8 mouse cellular contexts compared by ENCODE assay signal in genomic region chr13:44238308-44238707, GRCm38 (mm10).
DNase-seq lines count a peak whose midpoint lies in the region; ATAC-seq and TF ChIP-seq lines count a peak whose summit lies in the region.

No protein-coding gene starts in this region.

- H3K4me2 ChIP-seq in neural tube, embryonic 13.5 days: no peak overlapping the region
- H3K4me2 ChIP-seq in forebrain, embryonic 15.5 days (replicated peaks): no peak overlapping the region

- H3K27me3 ChIP-seq in neural tube, embryonic 13.5 days: no peaks in the 10 kb centered on the region; the same call in 1 of the 2 replicates
- H3K27me3 ChIP-seq in forebrain, embryonic 15.5 days: no peaks in the 10 kb centered on the region; the same call in 1 of the 2 replicates

- WGBS in neural tube, embryonic 13.5 days: 34% methylated on average over 11 of the region's 11 CpGs
- 13% methylated on average over 11 of the region's 11 CpGs for WGBS in forebrain, embryonic 15.5 days

- peak; percentile 67 for ATAC-seq in neural tube, embryonic 13.5 days (ENCODE audit: low read depth)
- ATAC-seq in forebrain, embryonic 15.5 days (replicated peaks): peak; percentile 64

- no peaks in the 10 kb centered on the region for H3K9me3 ChIP-seq in neural tube, embryonic 13.5 days
- H3K9me3 ChIP-seq in forebrain, embryonic 15.5 days: no peaks in the 10 kb centered on the region

- H3K4me3 ChIP-seq in gastrocnemius, adult 2 months: no peak overlapping the region
- no peak overlapping the region for H3K4me3 ChIP-seq in neural tube, embryonic 13.5 days
- H3K4me3 ChIP-seq in forebrain, embryonic 15.5 days: no peak overlapping the region

- intact Hi-C loops in gastrocnemius, adult 2 months (cut with DNase I): no loop called here

- peaks cover 12% of the 10 kb centered on the region for H3K4me1 ChIP-seq in neural tube, embryonic 13.5 days (replicated peaks)
- peaks cover 9% of the 10 kb centered on the region for H3K4me1 ChIP-seq in forebrain, embryonic 15.5 days

- DNase-seq in gastrocnemius, adult 2 months: peak; percentile 41
- DNase-seq in gastrocnemius, postnatal 25 days: no peak
- DNase-seq in neural tube, embryonic 10.5 days (ENCODE audit: extremely low spot score, low spot score): no peak
- DNase-seq in kidney, postnatal 14 days: peak; percentile 72
- no peak for DNase-seq in thymus, postnatal 25 days
- DNase-seq in T-cell, adult 2 months (ENCODE audit: low spot score): no peak

- H3K9ac ChIP-seq in neural tube, embryonic 13.5 days: no peak overlapping the region
- H3K9ac ChIP-seq in forebrain, embryonic 15.5 days (replicated peaks): no peak overlapping the region

- TF ChIP-seq CTCF in gastrocnemius, adult 2 months (IDR thresholded peaks at IDR 0.05): no peak

- no peaks in the 10 kb centered on the region for H3K36me3 ChIP-seq in neural tube, embryonic 13.5 days
- no peaks in the 10 kb centered on the region for H3K36me3 ChIP-seq in forebrain, embryonic 15.5 days

- H3K27ac ChIP-seq in gastrocnemius, adult 2 months: no peak overlapping the region
- no peak overlapping the region; the same call in 1 of the 2 replicates for H3K27ac ChIP-seq in neural tube, embryonic 13.5 days (replicated peaks)
- H3K27ac ChIP-seq in forebrain, embryonic 15.5 days (replicated peaks): no peak overlapping the region; the same call in 1 of the 2 replicates

Comparison
In these comparisons a context has a peak if more than half of its experiments do, and no peak if none do; other contexts are left out.
1. DNase-seq: peak in gastrocnemius, adult 2 months (single experiment) and kidney, postnatal 14 days (single experiment); none in gastrocnemius, postnatal 25 days (single experiment), neural tube, embryonic 10.5 days (single experiment), thymus, postnatal 25 days (single experiment) and T-cell, adult 2 months (single experiment).